In the genomic region with DNA sequence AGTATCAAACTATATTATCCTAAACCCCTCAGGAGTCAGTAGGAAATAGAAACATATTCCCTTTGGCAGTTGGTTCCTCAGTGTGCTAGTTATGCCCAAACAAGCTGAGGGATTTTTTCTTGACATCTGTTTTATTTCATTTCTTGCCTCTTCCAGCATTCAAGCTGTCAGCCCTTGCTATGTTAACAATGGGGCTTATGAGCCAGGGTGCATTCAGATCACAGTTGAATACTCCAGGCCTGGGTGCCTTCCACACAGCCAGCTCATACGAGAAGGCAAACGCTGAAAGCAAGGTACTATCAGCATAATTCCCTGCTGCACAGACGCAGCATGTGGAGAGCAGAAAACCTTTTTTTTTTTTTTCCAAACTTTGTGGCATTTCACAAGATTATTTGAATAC, we compare ENCODE assay signal across 17 mouse cellular contexts.
DNase-seq lines count a peak whose midpoint lies in the region; ATAC-seq and TF ChIP-seq lines count a peak whose summit lies in the region.
"Had no signal": no experiment of that assay in that cellular context is flagged by ENCODE, and none has a peak within 500 bp of the region (broad histone marks: within the 10 kb centered on the region; RNA-seq: fewer than 3 reads in every experiment).

No protein-coding gene starts in this region.

- no peaks in the 10 kb centered on the region for H3K36me3 ChIP-seq in hindbrain, embryonic 14.5 days (replicated peaks; ENCODE audit: control insufficient read depth, insufficient read depth)
- H3K36me3 ChIP-seq in hindbrain, postnatal 0 days (ENCODE audit: insufficient read depth, low read length), result no peaks in the 10 kb centered on the region
- no peaks in the 10 kb centered on the region for H3K36me3 ChIP-seq in forebrain, embryonic 14.5 days (ENCODE audit: control insufficient read depth, insufficient read depth, low read length)
- H3K36me3 ChIP-seq in liver, embryonic 11.5 days (ENCODE audit: control insufficient read depth, insufficient read depth, low read length), result no peaks in the 10 kb centered on the region

- H3K27me3 ChIP-seq in hindbrain, embryonic 14.5 days (ENCODE audit: control insufficient read depth, insufficient read depth, low read length), result no peaks in the 10 kb centered on the region
- H3K27me3 ChIP-seq in hindbrain, postnatal 0 days (ENCODE audit: insufficient read depth, low read length), result no peaks in the 10 kb centered on the region
- H3K27me3 ChIP-seq in forebrain, embryonic 14.5 days (replicated peaks; ENCODE audit: control insufficient read depth, insufficient read depth, low read length), result no peaks in the 10 kb centered on the region
- no peaks in the 10 kb centered on the region for H3K27me3 ChIP-seq in liver, embryonic 11.5 days (replicated peaks; ENCODE audit: control insufficient read depth, insufficient read depth, low read length)

- no peak overlapping the region for H3K4me3 ChIP-seq in hindbrain, embryonic 14.5 days (replicated peaks; ENCODE audit: low read length)
- H3K4me3 ChIP-seq in hindbrain, postnatal 0 days (ENCODE audit: low read length), result no peak overlapping the region
- H3K4me3 ChIP-seq in forebrain, embryonic 14.5 days (ENCODE audit: low read depth, low read length), result no peak overlapping the region
- H3K4me3 ChIP-seq in liver, embryonic 11.5 days (ENCODE audit: low read depth, low read length), result no peak overlapping the region
- H3K4me3 ChIP-seq: erythroblast, embryonic 14.5 days had no signal

- ATAC-seq in hindbrain, embryonic 14.5 days (ENCODE audit: low FRiP score), result no peak
- no peak for ATAC-seq in hindbrain, postnatal 0 days
- ATAC-seq in forebrain, embryonic 14.5 days, result peak; percentile 79; the same call in 1 of the 2 replicates
- no peak for ATAC-seq in liver, embryonic 11.5 days (replicated peaks; ENCODE audit: low FRiP score)

- TF ChIP-seq CTCF in hindbrain, postnatal 0 days (IDR thresholded peaks at IDR 0.05; ENCODE audit: low read depth), result no peak

- H3K9me3 ChIP-seq in hindbrain, embryonic 14.5 days (ENCODE audit: control insufficient read depth, low read length), result no peaks in the 10 kb centered on the region
- no peaks in the 10 kb centered on the region for H3K9me3 ChIP-seq in hindbrain, postnatal 0 days (ENCODE audit: low read length)
- H3K9me3 ChIP-seq in forebrain, embryonic 14.5 days (replicated peaks; ENCODE audit: control insufficient read depth, low read length), result no peaks in the 10 kb centered on the region
- no peaks in the 10 kb centered on the region for H3K9me3 ChIP-seq in liver, embryonic 11.5 days (ENCODE audit: control insufficient read depth, low read length)

- no peak for DNase-seq in hindbrain, embryonic 14.5 days (ENCODE audit: low spot score)
- DNase-seq in hindbrain, postnatal 0 days (ENCODE audit: low spot score), result no peak
- peak; percentile 26 for DNase-seq in brain, adult 2 months (ENCODE audit: low read depth, low spot score)
- peak; percentile 59 for DNase-seq in forebrain, embryonic 14.5 days (ENCODE audit: low spot score)
- peak; percentile 38 for DNase-seq in lung, postnatal 10 days
- no peak for DNase-seq in thymus, postnatal 0 days (ENCODE audit: low spot score)
- DNase-seq in gastrocnemius, adult 18-20 months (ENCODE audit: low spot score), result no peak
- DNase-seq in liver, embryonic 11.5 days (ENCODE audit: low spot score), result no peak
- DNase-seq: adrenal gland, postnatal 25 days; cerebellum, adult 11 months; gastrocnemius, postnatal 10 days; heart, postnatal 14 days; kidney, adult 11 months; kidney, postnatal 4 days; liver; thymus, postnatal 36 days had no signal

- 0 out of 2 replicates have a peak, but pooled peaks cover 5% of the 10 kb centered on the region for H3K4me1 ChIP-seq in hindbrain, embryonic 14.5 days (replicated peaks; ENCODE audit: control insufficient read depth, insufficient read depth, low read length)
- H3K4me1 ChIP-seq in hindbrain, postnatal 0 days (ENCODE audit: insufficient read depth, low read length), result no peaks in the 10 kb centered on the region
- H3K4me1 ChIP-seq in forebrain, embryonic 14.5 days (ENCODE audit: control insufficient read depth, insufficient read depth, low read length), result peaks cover 6% of the 10 kb centered on the region; the same call in 1 of the 2 replicates
- no peaks in the 10 kb centered on the region for H3K4me1 ChIP-seq in liver, embryonic 11.5 days (replicated peaks; ENCODE audit: control insufficient read depth, insufficient read depth, low read length)

- WGBS in hindbrain, embryonic 14.5 days, result 26% methylated on average over 3 of the region's 3 CpGs
- 26% methylated on average over 3 of the region's 3 CpGs for WGBS in hindbrain, postnatal 0 days
- WGBS in forebrain, embryonic 14.5 days, result 20% methylated on average over 3 of the region's 3 CpGs
- 72% methylated on average over 3 of the region's 3 CpGs for WGBS in liver, embryonic 11.5 days

- no peak overlapping the region for H3K9ac ChIP-seq in hindbrain, embryonic 14.5 days
- H3K9ac ChIP-seq in hindbrain, postnatal 0 days (replicated peaks; ENCODE audit: low read length), result no peak overlapping the region
- no peak overlapping the region for H3K9ac ChIP-seq in forebrain, embryonic 14.5 days (ENCODE audit: low read length)
- no peak overlapping the region for H3K9ac ChIP-seq in liver, embryonic 11.5 days (ENCODE audit: low read depth, low read length)

- peak overlapping the region; percentile 20; the same call in 1 of the 2 replicates for H3K27ac ChIP-seq in hindbrain, embryonic 14.5 days
- H3K27ac ChIP-seq in hindbrain, postnatal 0 days, result no peak overlapping the region
- H3K27ac ChIP-seq in forebrain, embryonic 14.5 days (ENCODE audit: low read depth, low read length), result peak overlapping the region; percentile 9; the same call in 1 of the 2 replicates
- H3K27ac ChIP-seq in liver, embryonic 11.5 days (ENCODE audit: low read depth, low read length), result no peak overlapping the region

- no peak overlapping the region for H3K4me2 ChIP-seq in hindbrain, embryonic 14.5 days (replicated peaks)
- H3K4me2 ChIP-seq in hindbrain, postnatal 0 days (ENCODE audit: low read depth, low read length), result no peak overlapping the region
- H3K4me2 ChIP-seq in forebrain, embryonic 14.5 days (ENCODE audit: low read length), result no peak overlapping the region
- H3K4me2 ChIP-seq in liver, embryonic 11.5 days, result no peak overlapping the region

Comparison
In these comparisons a context has a peak if more than half of its experiments do, and no peak if none do; other contexts are left out.
1. H3K27ac ChIP-seq: peak in hindbrain, embryonic 14.5 days (single experiment) and forebrain, embryonic 14.5 days (single experiment); none in hindbrain, postnatal 0 days (single experiment) and liver, embryonic 11.5 days (single experiment).
2. DNase-seq: peak in brain, adult 2 months (single experiment), forebrain, embryonic 14.5 days (single experiment) and lung, postnatal 10 days (single experiment); none in hindbrain, embryonic 14.5 days (single experiment), hindbrain, postnatal 0 days (single experiment), thymus, postnatal 0 days (single experiment), gastrocnemius, adult 18-20 months (single experiment) and liver, embryonic 11.5 days (single experiment).